ENCODE assay signal across 10 mouse cellular contexts in genomic region chr8:117347556-117347955, GRCm38 (mm10).
DNase-seq lines count a peak whose midpoint lies in the region; ATAC-seq and TF ChIP-seq lines count a peak whose summit lies in the region.
"Had no signal": no experiment of that assay in that cellular context is flagged by ENCODE, and none has a peak within 500 bp of the region (broad histone marks: within the 10 kb centered on the region; RNA-seq: fewer than 3 reads in every experiment).

No protein-coding gene starts in this region.

- peaks cover 5% of the 10 kb centered on the region; the same call in 1 of the 2 replicates for H3K36me3 ChIP-seq in forebrain, embryonic 10.5 days (replicated peaks)
- no peaks in the 10 kb centered on the region for H3K36me3 ChIP-seq in forebrain, postnatal 0 days (ENCODE audit: insufficient read depth)
- no peaks in the 10 kb centered on the region for H3K36me3 ChIP-seq in forebrain, embryonic 14.5 days (ENCODE audit: control insufficient read depth, insufficient read depth, low read length)
- no peaks in the 10 kb centered on the region for H3K36me3 ChIP-seq in kidney, embryonic 14.5 days (ENCODE audit: control insufficient read depth, insufficient read depth, low read length)
- 0 out of 2 replicates have a peak, but pooled peaks cover 4% of the 10 kb centered on the region for H3K36me3 ChIP-seq in liver, embryonic 15.5 days (replicated peaks)

- no peak for ATAC-seq in forebrain, postnatal 0 days
- ATAC-seq in forebrain, embryonic 14.5 days, result 0 out of 2 replicates have a peak, but pooled peaks have one; percentile 5
- peak; percentile 76; the same call in 1 of the 2 replicates for ATAC-seq in kidney, embryonic 14.5 days (ENCODE audit: low FRiP score, low TSS enrichment)
- ATAC-seq in liver, embryonic 15.5 days (ENCODE audit: insufficient read depth), result peak; percentile 25; the same call in 1 of the 2 replicates

- no peak overlapping the region for H3K9ac ChIP-seq in forebrain, postnatal 0 days
- no peak overlapping the region for H3K9ac ChIP-seq in forebrain, embryonic 14.5 days (ENCODE audit: low read length)
- H3K9ac ChIP-seq in kidney, embryonic 14.5 days (ENCODE audit: low read depth, low read length), result no peak overlapping the region
- no peak overlapping the region for H3K9ac ChIP-seq in liver, embryonic 15.5 days

- H3K27ac ChIP-seq in forebrain, embryonic 10.5 days, result 0 out of 2 replicates have a peak overlapping the region, but pooled peaks have one; percentile 60
- H3K27ac ChIP-seq in forebrain, postnatal 0 days (ENCODE audit: low read depth, low read length), result no peak overlapping the region
- no peak overlapping the region for H3K27ac ChIP-seq in forebrain, embryonic 14.5 days (ENCODE audit: low read depth, low read length)
- peak overlapping the region; percentile 59; the same call in 1 of the 2 replicates for H3K27ac ChIP-seq in kidney, embryonic 14.5 days (ENCODE audit: low read depth, low read length)
- H3K27ac ChIP-seq in liver, embryonic 15.5 days (replicated peaks), result peak overlapping the region; percentile 82

- no peak overlapping the region for H3K4me2 ChIP-seq in forebrain, postnatal 0 days (ENCODE audit: low read depth)
- no peak overlapping the region for H3K4me2 ChIP-seq in forebrain, embryonic 14.5 days (ENCODE audit: low read length)
- no peak overlapping the region for H3K4me2 ChIP-seq in kidney, embryonic 14.5 days (replicated peaks; ENCODE audit: low read depth, low read length)
- peak overlapping the region; percentile 46 for H3K4me2 ChIP-seq in liver, embryonic 15.5 days

- no peaks in the 10 kb centered on the region for H3K9me3 ChIP-seq in forebrain, embryonic 10.5 days
- H3K9me3 ChIP-seq in forebrain, postnatal 0 days (ENCODE audit: low read length), result no peaks in the 10 kb centered on the region
- no peaks in the 10 kb centered on the region for H3K9me3 ChIP-seq in forebrain, embryonic 14.5 days (replicated peaks; ENCODE audit: control insufficient read depth, low read length)
- H3K9me3 ChIP-seq in kidney, embryonic 14.5 days (ENCODE audit: control insufficient read depth, low read length), result no peaks in the 10 kb centered on the region
- H3K9me3 ChIP-seq in liver, embryonic 15.5 days (replicated peaks), result no peaks in the 10 kb centered on the region
- H3K9me3 ChIP-seq: megakaryocyte, embryonic 14.5 days had no signal

- no peak for TF ChIP-seq CTCF in forebrain, postnatal 0 days (IDR thresholded peaks at IDR 0.05; ENCODE audit: low read depth)

- 82% methylated on average over 4 of the region's 4 CpGs for WGBS in forebrain, embryonic 10.5 days
- 51% methylated on average over 4 of the region's 4 CpGs for WGBS in forebrain, postnatal 0 days
- WGBS in forebrain, embryonic 14.5 days, result 51% methylated on average over 4 of the region's 4 CpGs
- WGBS in kidney, embryonic 14.5 days, result 51% methylated on average over 4 of the region's 4 CpGs
- 86% methylated on average over 4 of the region's 4 CpGs for WGBS in liver, embryonic 15.5 days (ENCODE audit: insufficient replicate concordance)

- DNase-seq in forebrain, embryonic 10.5 days (ENCODE audit: extremely low spot score, low spot score), result no peak
- DNase-seq in forebrain, postnatal 0 days, result no peak
- no peak for DNase-seq in forebrain, embryonic 14.5 days (ENCODE audit: low spot score)
- DNase-seq in lung, postnatal 36 days, result no peak
- no peak for DNase-seq in spleen, postnatal 14 days (ENCODE audit: low spot score in 2 of 2)
- no peak for DNase-seq in layer of hippocampus, adult 9-11 months
- DNase-seq: gastrocnemius, postnatal 36 days had no signal

- peaks cover 29% of the 10 kb centered on the region for H3K4me1 ChIP-seq in forebrain, embryonic 10.5 days
- H3K4me1 ChIP-seq in forebrain, postnatal 0 days (ENCODE audit: insufficient read depth), result 0 out of 2 replicates have a peak, but pooled peaks cover 5% of the 10 kb centered on the region
- peaks cover 11% of the 10 kb centered on the region for H3K4me1 ChIP-seq in forebrain, embryonic 14.5 days (ENCODE audit: control insufficient read depth, insufficient read depth, low read length)
- peaks cover 16% of the 10 kb centered on the region for H3K4me1 ChIP-seq in kidney, embryonic 14.5 days (ENCODE audit: control insufficient read depth, insufficient read depth, low read length)
- H3K4me1 ChIP-seq in liver, embryonic 15.5 days (replicated peaks), result peaks cover 96% of the 10 kb centered on the region

- no peak overlapping the region for H3K4me3 ChIP-seq in forebrain, embryonic 10.5 days
- H3K4me3 ChIP-seq in forebrain, postnatal 0 days (ENCODE audit: low read depth, low read length), result no peak overlapping the region
- no peak overlapping the region for H3K4me3 ChIP-seq in forebrain, embryonic 14.5 days (ENCODE audit: low read depth, low read length)
- no peak overlapping the region for H3K4me3 ChIP-seq in kidney, embryonic 14.5 days (ENCODE audit: low read length)
- no peak overlapping the region for H3K4me3 ChIP-seq in liver, embryonic 15.5 days (replicated peaks)

- H3K27me3 ChIP-seq in forebrain, embryonic 10.5 days (ENCODE audit: poor library complexity, severe bottlenecking), result no peaks in the 10 kb centered on the region
- no peaks in the 10 kb centered on the region for H3K27me3 ChIP-seq in forebrain, postnatal 0 days (ENCODE audit: insufficient read depth, low read length)
- no peaks in the 10 kb centered on the region for H3K27me3 ChIP-seq in forebrain, embryonic 14.5 days (replicated peaks; ENCODE audit: control insufficient read depth, insufficient read depth, low read length)
- no peaks in the 10 kb centered on the region for H3K27me3 ChIP-seq in kidney, embryonic 14.5 days (ENCODE audit: control insufficient read depth, insufficient read depth, low read length)
- no peaks in the 10 kb centered on the region for H3K27me3 ChIP-seq in liver, embryonic 15.5 days
- H3K27me3 ChIP-seq: megakaryocyte, embryonic 14.5 days had no signal

Comparison
In these comparisons a context has a peak if more than half of its experiments do, and no peak if none do; other contexts are left out.
1. H3K27ac ChIP-seq: peak in forebrain, embryonic 10.5 days (single experiment), kidney, embryonic 14.5 days (single experiment) and liver, embryonic 15.5 days (single experiment); none in forebrain, postnatal 0 days (single experiment) and forebrain, embryonic 14.5 days (single experiment).